Mouse (Mus musculus) CH12.LX (cell line): Measurements from ENCODE around the gene Gm29094.
"Not testable (repeated sequence)": the region's sequence is repeated elsewhere in the genome, so short reads cannot be mapped to it uniquely, and the experiment has no call there.

Experiments used
- CTCF ChIP-seq, 2 experiments: IDR thresholded peaks in 1 of 2; conservative IDR thresholded peaks in 1 of 2; 2 replicates each; pipeline ENCODE4 v1.5.1; 2011 to 2012; ENCODE audit warnings: low read depth in 2 of 2, low read length in 2 of 2, improper control_type of control experiment in 1 of 2, inconsistent platforms in 1 of 2, mild to moderate bottlenecking in 1 of 2, moderate library complexity in 1 of 2
- ELF1 ChIP-seq: IDR thresholded peaks from 2 replicates; pipeline ENCODE4 v1.6.1; 2014; ENCODE audit warnings: low read depth, mild to moderate bottlenecking, inconsistent platforms, low read length, improper control_type of control experiment
- EP300 ChIP-seq: IDR thresholded peaks from 2 replicates; pipeline ENCODE4 v1.6.1; 2011; ENCODE audit warnings: low read length, improper control_type of control experiment
- ETS1 ChIP-seq: conservative IDR thresholded peaks from 2 replicates; pipeline ENCODE4 v1.6.1; 2012; ENCODE audit warnings: low read depth, mild to moderate bottlenecking, inconsistent platforms, low read length, improper control_type of control experiment, moderate library complexity
- KAT2A ChIP-seq: IDR thresholded peaks from 2 replicates; pipeline ENCODE4 v1.6.1; 2012; ENCODE audit warnings: low read length, improper control_type of control experiment, inconsistent platforms; ENCODE audit not compliant: insufficient replicate concordance
- MAFK ChIP-seq: IDR thresholded peaks from 2 replicates; pipeline ENCODE4 v1.6.1; 2011; ENCODE audit warnings: low read length, improper control_type of control experiment; ENCODE audit not compliant: insufficient replicate concordance
- MAX ChIP-seq: IDR thresholded peaks from 2 replicates; pipeline ENCODE4 v1.6.1; 2011; ENCODE audit warnings: low read length, improper control_type of control experiment
- PAX5 ChIP-seq: IDR thresholded peaks from 2 replicates; pipeline ENCODE4 v1.6.1; 2012; ENCODE audit warnings: low read length, inconsistent platforms, mixed read lengths
- POLR2A ChIP-seq: IDR thresholded peaks from 2 replicates; pipeline ENCODE4 v1.6.1; 2011; ENCODE audit warnings: low read depth, mild to moderate bottlenecking, improper control_type of control experiment, low read length
- RAD21 ChIP-seq: IDR thresholded peaks from 2 replicates; pipeline ENCODE4 v1.6.1; 2011; ENCODE audit warnings: low read depth, mild to moderate bottlenecking, low read length, improper control_type of control experiment, moderate library complexity
- RCOR1 ChIP-seq: conservative IDR thresholded peaks from 2 replicates; pipeline ENCODE4 v1.6.1; 2012; ENCODE audit warnings: low read depth, mild to moderate bottlenecking, inconsistent platforms, low read length, improper control_type of control experiment
- SIN3A ChIP-seq: IDR thresholded peaks from 2 replicates; pipeline ENCODE4 v1.6.1; 2012; ENCODE audit warnings: low read length, improper control_type of control experiment, inconsistent platforms
- TCF12 ChIP-seq: IDR thresholded peaks from 2 replicates; pipeline ENCODE4 v1.6.1; 2014; ENCODE audit warnings: low read depth, mild to moderate bottlenecking, inconsistent platforms, low read length, improper control_type of control experiment
- ZKSCAN1 ChIP-seq: IDR thresholded peaks from 2 replicates; pipeline ENCODE4 v1.6.1; 2012; ENCODE audit warnings: low read depth, inconsistent platforms, low read length, improper control_type of control experiment, borderline replicate concordance

DNA sequence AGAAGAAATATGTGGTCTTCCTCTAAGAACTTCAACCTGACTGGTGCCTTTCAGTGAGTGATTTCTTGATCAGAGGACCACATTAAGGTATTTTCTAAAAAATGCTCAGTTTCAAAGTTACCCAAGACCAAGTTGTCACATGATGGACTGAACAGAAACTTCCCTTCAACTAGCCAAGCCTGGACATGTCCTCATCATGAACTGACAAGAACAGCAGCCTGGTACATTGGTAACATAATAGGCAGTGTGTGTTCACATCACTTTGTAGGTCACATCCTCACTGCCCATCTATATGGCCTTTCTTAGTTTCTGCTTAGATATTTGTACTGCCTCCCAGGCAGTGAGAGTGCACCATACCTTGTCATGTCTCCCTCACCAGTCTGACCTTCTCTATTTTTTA lies 26.6 kb upstream of the Gm29094 start:
- not testable (repeated sequence) for TF ChIP-seq ETS1; RCOR1; POLR2A; CTCF (conservative IDR thresholded peaks at IDR 0.05 in 1 of 2, IDR thresholded peaks at IDR 0.05 in 1 of 2; ENCODE audit: low read depth in 2 of 2, low read length in 2 of 2); KAT2A; MAFK; SIN3A; EP300; PAX5; ZKSCAN1; MAX; RAD21; TCF12; ELF1
